In the genomic region with DNA sequence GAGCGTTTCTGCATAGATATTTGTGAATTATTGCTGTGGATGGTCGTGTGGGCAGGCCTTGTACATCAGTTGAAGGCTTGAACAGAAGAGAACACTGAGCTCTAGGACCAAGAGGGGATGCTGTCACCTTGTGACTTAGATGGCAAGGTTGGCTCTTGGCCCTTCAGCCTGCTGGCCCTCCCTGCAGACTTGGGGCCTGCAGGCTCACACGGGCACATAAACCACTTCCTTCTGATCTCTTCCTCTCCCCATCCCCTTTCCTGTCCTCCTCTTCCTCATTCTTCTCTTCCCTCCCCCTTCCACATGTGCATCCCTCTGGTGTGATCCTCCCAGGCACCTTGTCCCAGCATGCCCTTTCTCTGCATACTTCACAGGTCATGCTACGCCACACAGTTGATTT, we compare ENCODE assay signal across 14 mouse cellular contexts.
"Had no signal": no experiment of that assay in that cellular context is flagged by ENCODE, and none has a peak within 500 bp of the region (broad histone marks: within the 10 kb centered on the region; RNA-seq: fewer than 3 reads in every experiment).

No protein-coding gene starts in this region.

- H3K9ac ChIP-seq: limb, embryonic 15.5 days; liver, embryonic 12.5 days; lung, embryonic 14.5 days; midbrain, embryonic 13.5 days; neural tube, embryonic 12.5 days; stomach, embryonic 15.5 days had no signal

- ATAC-seq: liver, embryonic 12.5 days; midbrain, embryonic 13.5 days had no signal

- H3K36me3 ChIP-seq: neural tube, embryonic 12.5 days; stomach, embryonic 15.5 days had no signal

- H3K4me3 ChIP-seq: limb, embryonic 15.5 days; liver, embryonic 12.5 days; midbrain, embryonic 13.5 days; myocyte; neural tube, embryonic 12.5 days; stomach, embryonic 15.5 days had no signal

- DNase-seq: kidney, postnatal 10 days; layer of hippocampus, postnatal 36 days; lung, embryonic 14.5 days; lung, postnatal 10 days; lung, postnatal 4 days; right cerebral cortex, postnatal 14 days; thymus, adult 2 months; thymus, postnatal 25 days had no signal

- H3K27me3 ChIP-seq: limb, embryonic 15.5 days; liver, embryonic 12.5 days; midbrain, embryonic 13.5 days; neural tube, embryonic 12.5 days; stomach, embryonic 15.5 days had no signal

- H3K4me2 ChIP-seq: limb, embryonic 15.5 days; liver, embryonic 12.5 days; lung, embryonic 14.5 days; midbrain, embryonic 13.5 days; neural tube, embryonic 12.5 days; stomach, embryonic 15.5 days had no signal

- H3K4me1 ChIP-seq: midbrain, embryonic 13.5 days had no signal

- H3K9me3 ChIP-seq: limb, embryonic 15.5 days; liver, embryonic 12.5 days; midbrain, embryonic 13.5 days; neural tube, embryonic 12.5 days; stomach, embryonic 15.5 days had no signal

- H3K27ac ChIP-seq: limb, embryonic 15.5 days; liver, embryonic 12.5 days; midbrain, embryonic 13.5 days; neural tube, embryonic 12.5 days; stomach, embryonic 15.5 days had no signal
